Mouse (Mus musculus): ENCODE data around the gene Foxp1. TPM values are rescaled to one million over a fixed set of nuclear protein-coding genes. Genes with fewer than 3 reads are reported as not detected.

Foxp1 gene
- polyA plus RNA-seq, 1 experiment from 2014 or later, result 110 TPM

DNA sequence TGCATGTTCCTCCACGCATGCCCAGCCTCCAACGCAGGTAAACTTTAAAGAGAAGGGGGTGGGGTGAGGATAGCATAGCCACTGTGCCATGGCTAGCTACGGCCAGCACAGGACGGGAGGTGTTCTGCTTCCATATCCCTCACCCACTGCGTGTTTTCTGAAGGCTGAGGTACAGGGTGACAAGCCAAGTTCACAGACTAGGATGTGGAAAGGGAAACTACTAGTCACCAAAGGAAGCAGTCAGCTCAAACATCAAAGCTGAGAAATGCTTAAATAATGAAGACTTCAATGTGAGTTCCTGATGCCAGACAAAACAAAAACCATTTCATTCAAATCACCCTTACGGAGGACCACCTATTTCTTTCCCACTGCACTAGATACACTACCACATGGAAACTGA, 357.8 kb downstream of the Foxp1 start:
- Histone ChIP-seq H3K9me3 (replicated peaks; ENCODE audit: control insufficient read depth, low read length) (no peaks in the 10 kb centered on the region), H3K36me3 (ENCODE audit: control insufficient read depth, insufficient read depth, low read length) (no peaks in the 10 kb centered on the region), H3K4me1 (ENCODE audit: control insufficient read depth, insufficient read depth, low read length) (peaks cover 4% of the 10 kb centered on the region; the same call in 1 of the 2 replicates), H3K4me2 (no peak overlapping the region), H3K9ac (ENCODE audit: low read depth, low read length) (no peak overlapping the region), H3K4me3 (ENCODE audit: low read depth, low read length) (no peak overlapping the region), H3K27me3 (ENCODE audit: control insufficient read depth, insufficient read depth, low read length) (no peaks in the 10 kb centered on the region), H3K27ac (ENCODE audit: low read depth, low read length) (no peak overlapping the region)
- WGBS (ENCODE audit: insufficient replicate concordance), result 76% methylated on average over 6 of the region's 6 CpGs
- ATAC-seq (replicated peaks; ENCODE audit: insufficient number of reproducible peaks, low FRiP score, low TSS enrichment), result no peak

DNA sequence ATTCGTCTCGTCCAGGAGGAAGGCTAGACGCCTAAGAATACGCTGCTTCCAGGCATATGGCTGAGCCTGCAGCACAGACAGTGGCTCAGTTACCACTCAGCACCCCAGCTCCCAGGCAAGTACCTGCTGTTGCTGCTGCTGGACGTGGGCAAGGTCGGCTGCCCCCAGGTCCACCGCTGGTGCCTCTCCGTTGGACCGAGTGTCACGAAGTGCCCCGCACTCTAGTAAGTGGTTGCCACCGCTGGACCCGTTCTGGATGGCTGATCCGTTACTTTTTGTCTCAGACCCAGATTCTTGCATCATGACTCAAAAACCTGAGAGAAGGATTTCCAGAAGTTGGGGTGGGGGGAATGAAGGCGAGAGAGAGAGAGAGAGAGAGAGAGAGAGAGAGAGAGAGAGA, 359.8 kb downstream of the Foxp1 start:
- Histone ChIP-seq H3K4me3 (ENCODE audit: low read depth, low read length) (no peak overlapping the region), H3K9me3 (replicated peaks; ENCODE audit: control insufficient read depth, low read length) (no peaks in the 10 kb centered on the region), H3K27ac (ENCODE audit: low read depth, low read length) (no peak overlapping the region), H3K36me3 (ENCODE audit: control insufficient read depth, insufficient read depth, low read length) (no peaks in the 10 kb centered on the region), H3K9ac (ENCODE audit: low read depth, low read length) (no peak overlapping the region), H3K4me2 (no peak overlapping the region), H3K4me1 (ENCODE audit: control insufficient read depth, insufficient read depth, low read length) (peaks cover 10% of the 10 kb centered on the region; the same call in 1 of the 2 replicates), H3K27me3 (ENCODE audit: control insufficient read depth, insufficient read depth, low read length) (no peaks in the 10 kb centered on the region)
- ATAC-seq (replicated peaks; ENCODE audit: insufficient number of reproducible peaks, low FRiP score, low TSS enrichment), result no peak
- 84% methylated on average over 15 of the region's 15 CpGs for WGBS (ENCODE audit: insufficient replicate concordance)

DNA sequence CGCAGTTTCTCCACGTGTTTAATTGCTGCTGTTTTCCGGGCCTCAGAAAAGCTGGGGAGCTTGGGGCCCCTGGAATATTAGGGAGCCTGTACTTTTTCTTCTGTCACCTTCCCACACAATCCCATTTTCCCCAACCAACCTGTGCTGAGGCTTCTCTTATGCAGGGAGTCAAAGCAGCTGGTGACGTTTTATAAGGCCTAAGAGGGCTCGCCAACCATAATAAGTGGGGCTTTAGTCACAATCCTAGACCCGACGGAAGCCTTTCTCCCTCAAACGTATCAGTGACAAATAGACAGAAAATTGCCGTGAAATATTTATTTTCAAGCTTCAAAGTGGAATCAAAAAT, 362.2 kb downstream of the Foxp1 start:
- Histone ChIP-seq H3K36me3 (ENCODE audit: control insufficient read depth, insufficient read depth, low read length) (no peaks in the 10 kb centered on the region), H3K27me3 (ENCODE audit: control insufficient read depth, insufficient read depth, low read length) (no peaks in the 10 kb centered on the region), H3K4me1 (ENCODE audit: control insufficient read depth, insufficient read depth, low read length) (peaks cover 15% of the 10 kb centered on the region), H3K4me2 (no peak overlapping the region), H3K9ac (ENCODE audit: low read depth, low read length) (no peak overlapping the region), H3K27ac (ENCODE audit: low read depth, low read length) (peak overlapping the region; percentile 41; the same call in 1 of the 2 replicates), H3K9me3 (replicated peaks; ENCODE audit: control insufficient read depth, low read length) (no peaks in the 10 kb centered on the region), H3K4me3 (ENCODE audit: low read depth, low read length) (no peak overlapping the region)
- ATAC-seq (replicated peaks; ENCODE audit: insufficient number of reproducible peaks, low FRiP score, low TSS enrichment), result no peak
- 71% methylated on average over 9 of the region's 9 CpGs for WGBS (ENCODE audit: insufficient replicate concordance)

DNA sequence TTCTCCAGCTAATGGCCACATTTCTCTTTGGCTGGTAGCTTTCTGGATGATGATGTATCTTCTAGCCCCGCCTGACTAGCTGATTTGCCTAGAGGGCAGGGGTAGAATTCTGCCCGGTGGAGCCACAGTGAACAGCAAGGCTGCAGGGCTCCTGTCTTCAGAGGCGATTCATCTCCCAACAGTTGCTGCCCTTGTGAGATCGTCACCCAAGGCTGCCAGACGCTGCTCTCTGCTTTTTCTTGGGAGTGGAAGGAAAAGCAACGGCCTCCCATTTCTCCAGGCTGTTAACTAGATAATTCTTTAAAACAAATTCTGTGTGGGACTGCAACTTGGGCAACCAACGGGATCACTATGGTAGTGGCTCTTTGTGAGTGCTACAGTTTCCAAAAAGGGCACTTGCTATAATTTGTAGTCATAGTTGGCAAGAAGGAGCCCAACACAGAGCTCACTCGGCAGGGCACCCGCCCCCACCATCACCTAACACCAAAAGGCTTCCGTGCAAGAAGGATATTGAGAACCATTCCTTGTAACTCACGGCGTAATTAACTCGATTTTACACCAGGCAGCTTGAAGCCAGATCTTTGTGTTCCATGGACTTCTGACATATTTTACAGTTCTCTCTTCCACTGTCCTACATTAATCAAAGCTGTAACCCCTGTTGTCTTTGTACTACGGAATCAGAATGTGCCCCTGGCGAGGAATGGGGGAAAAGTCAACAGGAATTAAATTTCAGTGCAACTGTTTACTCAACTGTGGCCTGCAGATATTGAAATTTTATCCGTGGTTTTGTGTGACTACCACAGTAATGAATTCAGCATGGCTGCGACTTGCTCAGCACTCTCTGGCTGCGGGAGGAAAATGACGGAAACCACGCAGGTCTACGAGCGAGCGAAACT, 362.8 kb downstream of the Foxp1 start:
- Histone ChIP-seq H3K9ac (ENCODE audit: low read depth, low read length) (no peak overlapping the region; the same call in 1 of the 2 replicates), H3K4me2 (no peak overlapping the region), H3K27ac (ENCODE audit: low read depth, low read length) (0 out of 2 replicates have a peak overlapping the region, but pooled peaks have one; percentile 41), H3K27me3 (ENCODE audit: control insufficient read depth, insufficient read depth, low read length) (no peaks in the 10 kb centered on the region), H3K9me3 (replicated peaks; ENCODE audit: control insufficient read depth, low read length) (no peaks in the 10 kb centered on the region), H3K4me3 (ENCODE audit: low read depth, low read length) (no peak overlapping the region), H3K4me1 (ENCODE audit: control insufficient read depth, insufficient read depth, low read length) (peaks cover 15% of the 10 kb centered on the region), H3K36me3 (ENCODE audit: control insufficient read depth, insufficient read depth, low read length) (no peaks in the 10 kb centered on the region)
- WGBS (ENCODE audit: insufficient replicate concordance), result 64% methylated on average over 23 of the region's 23 CpGs
- no peak for ATAC-seq (replicated peaks; ENCODE audit: insufficient number of reproducible peaks, low FRiP score, low TSS enrichment)

DNA sequence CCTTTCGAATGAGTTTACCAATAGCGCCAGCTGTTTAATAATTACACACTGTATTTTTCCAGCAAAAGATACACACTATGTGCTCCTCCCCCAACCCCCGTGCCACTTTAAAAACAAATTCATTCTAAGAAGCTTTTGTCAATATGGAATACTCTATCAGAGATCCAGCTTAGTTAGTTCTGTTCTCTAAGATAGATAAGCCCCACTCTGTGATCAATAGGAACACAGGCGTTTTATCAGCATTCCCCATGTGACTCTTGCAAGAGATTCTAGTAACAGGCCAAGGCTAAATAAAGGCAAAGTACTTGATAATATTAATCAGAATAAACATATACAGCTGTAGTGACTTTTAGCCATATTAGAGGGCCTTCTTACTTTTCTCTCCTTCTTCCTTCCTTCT, 368.8 kb downstream of the Foxp1 start:
- no peak overlapping the region for H3K4me2 ChIP-seq
- ATAC-seq (replicated peaks; ENCODE audit: insufficient number of reproducible peaks, low FRiP score, low TSS enrichment), result no peak
- no peaks in the 10 kb centered on the region for H3K9me3 ChIP-seq (replicated peaks; ENCODE audit: control insufficient read depth, low read length)
- peaks cover 8% of the 10 kb centered on the region for H3K4me1 ChIP-seq (ENCODE audit: control insufficient read depth, insufficient read depth, low read length)
- H3K4me3 ChIP-seq (ENCODE audit: low read depth, low read length), result no peak overlapping the region
- H3K9ac ChIP-seq (ENCODE audit: low read depth, low read length), result no peak overlapping the region
- H3K36me3 ChIP-seq (ENCODE audit: control insufficient read depth, insufficient read depth, low read length), result no peaks in the 10 kb centered on the region
- H3K27me3 ChIP-seq (ENCODE audit: control insufficient read depth, insufficient read depth, low read length), result no peaks in the 10 kb centered on the region
- H3K27ac ChIP-seq (ENCODE audit: low read depth, low read length), result no peak overlapping the region
- WGBS (ENCODE audit: insufficient replicate concordance), result 65% methylated on average over 4 of the region's 4 CpGs

DNA sequence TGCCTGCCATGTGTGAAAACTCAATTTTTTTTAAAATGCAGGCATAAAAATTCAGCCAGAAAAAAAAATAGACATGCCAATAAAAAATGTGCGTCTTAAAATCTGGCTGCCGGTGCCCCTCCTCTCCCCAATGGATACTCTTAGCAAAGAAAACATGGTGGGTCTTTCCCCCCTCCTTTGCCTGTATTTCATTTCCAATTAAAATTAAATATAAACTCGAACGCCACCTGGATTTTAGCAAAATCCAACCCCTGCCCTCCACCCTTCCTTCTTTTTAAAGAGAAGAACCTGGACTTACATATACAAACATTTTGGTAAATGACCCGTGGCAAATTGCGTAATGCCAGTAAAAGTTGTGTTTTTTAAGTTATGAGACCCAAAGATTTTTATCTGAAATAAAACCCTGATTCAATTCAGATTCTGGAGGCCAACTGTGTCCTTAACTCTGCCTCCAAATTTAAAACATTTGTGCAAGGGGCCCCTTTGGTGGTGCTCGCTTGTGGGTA, 376.1 kb downstream of the Foxp1 start:
- Histone ChIP-seq H3K4me1 (ENCODE audit: control insufficient read depth, insufficient read depth, low read length) (peaks cover 6% of the 10 kb centered on the region; the same call in 1 of the 2 replicates), H3K4me3 (ENCODE audit: low read depth, low read length) (no peak overlapping the region), H3K4me2 (no peak overlapping the region), H3K9ac (ENCODE audit: low read depth, low read length) (no peak overlapping the region), H3K27me3 (ENCODE audit: control insufficient read depth, insufficient read depth, low read length) (no peaks in the 10 kb centered on the region), H3K27ac (ENCODE audit: low read depth, low read length) (no peak overlapping the region), H3K9me3 (replicated peaks; ENCODE audit: control insufficient read depth, low read length) (no peaks in the 10 kb centered on the region), H3K36me3 (ENCODE audit: control insufficient read depth, insufficient read depth, low read length) (no peaks in the 10 kb centered on the region)
- ATAC-seq (replicated peaks; ENCODE audit: insufficient number of reproducible peaks, low FRiP score, low TSS enrichment), result no peak
- 86% methylated on average over 7 of the region's 7 CpGs for WGBS (ENCODE audit: insufficient replicate concordance)

DNA sequence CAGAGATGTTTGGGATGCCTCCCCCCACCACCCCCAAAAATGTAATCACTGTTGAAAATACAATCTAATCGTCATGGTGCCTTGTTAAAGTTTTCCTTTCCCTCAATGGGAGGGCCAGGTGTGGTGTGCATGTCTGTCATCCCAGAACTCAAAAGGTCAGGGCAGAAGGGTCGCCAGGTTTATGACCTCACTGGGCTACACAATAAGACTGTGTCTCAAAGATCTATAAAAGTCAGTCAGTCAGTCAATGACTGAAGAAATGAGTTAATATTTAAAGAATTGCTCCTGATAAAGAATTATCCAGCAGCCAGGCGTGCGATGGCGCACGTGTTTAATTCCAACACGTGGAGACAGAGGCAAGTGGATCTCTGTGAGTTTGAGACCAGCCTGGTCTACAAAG, 377.5 kb downstream of the Foxp1 start:
- no peak for ATAC-seq (replicated peaks; ENCODE audit: insufficient number of reproducible peaks, low FRiP score, low TSS enrichment)
- H3K9me3 ChIP-seq (replicated peaks; ENCODE audit: control insufficient read depth, low read length), result no peaks in the 10 kb centered on the region
- H3K9ac ChIP-seq (ENCODE audit: low read depth, low read length), result no peak overlapping the region
- no peak overlapping the region for H3K27ac ChIP-seq (ENCODE audit: low read depth, low read length)
- WGBS (ENCODE audit: insufficient replicate concordance), result 85% methylated on average over 7 of the region's 7 CpGs
- H3K4me3 ChIP-seq (ENCODE audit: low read depth, low read length), result no peak overlapping the region
- H3K27me3 ChIP-seq (ENCODE audit: control insufficient read depth, insufficient read depth, low read length), result no peaks in the 10 kb centered on the region
- no peaks in the 10 kb centered on the region for H3K36me3 ChIP-seq (ENCODE audit: control insufficient read depth, insufficient read depth, low read length)
- H3K4me1 ChIP-seq (ENCODE audit: control insufficient read depth, insufficient read depth, low read length), result peaks cover 6% of the 10 kb centered on the region; the same call in 1 of the 2 replicates
- no peak overlapping the region for H3K4me2 ChIP-seq

DNA sequence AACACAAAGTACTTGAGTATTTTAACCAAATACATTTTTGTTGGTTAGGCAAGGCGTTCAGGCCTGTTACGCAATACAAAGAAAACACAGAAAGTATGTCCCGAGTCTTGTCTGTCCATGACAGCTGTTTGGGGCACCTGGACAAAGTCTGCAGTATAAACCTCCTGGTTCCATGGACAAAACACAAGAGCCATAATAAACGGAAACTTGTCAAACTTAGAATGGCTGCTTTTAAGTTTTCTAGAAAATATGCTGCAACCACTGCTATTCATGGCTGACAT, 378.8 kb downstream of the Foxp1 start:
- H3K9ac ChIP-seq (ENCODE audit: low read depth, low read length), result no peak overlapping the region
- H3K27me3 ChIP-seq (ENCODE audit: control insufficient read depth, insufficient read depth, low read length), result no peaks in the 10 kb centered on the region
- H3K36me3 ChIP-seq (ENCODE audit: control insufficient read depth, insufficient read depth, low read length), result no peaks in the 10 kb centered on the region
- peaks cover 6% of the 10 kb centered on the region; the same call in 1 of the 2 replicates for H3K4me1 ChIP-seq (ENCODE audit: control insufficient read depth, insufficient read depth, low read length)
- no peak overlapping the region for H3K27ac ChIP-seq (ENCODE audit: low read depth, low read length)
- 77% methylated on average over 4 of the region's 4 CpGs for WGBS (ENCODE audit: insufficient replicate concordance)
- no peak overlapping the region for H3K4me2 ChIP-seq
- no peak for ATAC-seq (replicated peaks; ENCODE audit: insufficient number of reproducible peaks, low FRiP score, low TSS enrichment)
- no peak overlapping the region for H3K4me3 ChIP-seq (ENCODE audit: low read depth, low read length)
- no peaks in the 10 kb centered on the region for H3K9me3 ChIP-seq (replicated peaks; ENCODE audit: control insufficient read depth, low read length)
